Mouse (Mus musculus): ENCODE results near the gene Nbeal1.

Nbeal1 gene

GRCm38 (mm10) chr1:60343630-60344455 lies 163.4 kb downstream of the Nbeal1 start:
- DNase-seq (ENCODE audit: low spot score) = no peak

GRCm38 (mm10) chr1:60344670-60345069 lies 164.3 kb downstream of the Nbeal1 start:
- no peak for DNase-seq (ENCODE audit: low spot score)

- no peak for DNase-seq (ENCODE audit: low spot score)
These were observed 165.3 kb downstream of the Nbeal1 start for GRCm38 (mm10) chr1:60345712-60346111.

- DNase-seq (ENCODE audit: low spot score) = no peak
These were observed 172.4 kb downstream of the Nbeal1 start for GRCm38 (mm10) chr1:60352786-60353185.

- DNase-seq (ENCODE audit: low spot score) = no peak
These were observed 181.2 kb downstream of the Nbeal1 start for GRCm38 (mm10) chr1:60361626-60362025.

- no peak for DNase-seq (ENCODE audit: low spot score)
These were observed 196.2 kb downstream of the Nbeal1 start for GRCm38 (mm10) chr1:60376556-60376955.

- no peak for DNase-seq (ENCODE audit: low spot score)
These were observed 201.5 kb downstream of the Nbeal1 start for GRCm38 (mm10) chr1:60381910-60382309.
